Mouse (Mus musculus) forebrain, postnatal 0 days (tissue): ENCODE results near the gene Psmb3. TPM values are rescaled to one million over a fixed set of nuclear protein-coding genes. Genes with fewer than 3 reads are reported as not detected.
"Not testable (repeated sequence)": the region's sequence is repeated elsewhere in the genome, so short reads cannot be mapped to it uniquely, and the experiment has no call there.

ENCODE experiments used
- ATAC-seq: fragments of 200-750 bp; cut with Nextera tagmentation; 2 replicates; pipeline ENCODE4 v1.8.0; 2017; ENCODE audit warnings: mild to moderate bottlenecking, moderate library complexity
- DNase-seq: peaks from one replicate; pipeline ENCODE4 v3.0.0-alpha.2; 2015
- H3K27ac ChIP-seq: fragments of 300-500 bp; sonication (generic); 2 replicates; pipeline ENCODE4 v1.5.1; 2014; ENCODE audit warnings: low read depth, mild to moderate bottlenecking, antibody characterized with exemption, low read length, moderate library complexity, mixed read lengths
- H3K27me3 ChIP-seq: fragments of 300-500 bp; sonication (generic); 2 replicates; pipeline ENCODE4 v1.6.1; 2014; ENCODE audit warnings: mild to moderate bottlenecking, low read length, mixed read lengths; ENCODE audit not compliant: insufficient read depth
- H3K36me3 ChIP-seq: fragments of 300-500 bp; sonication (generic); 2 replicates; pipeline ENCODE4 v1.6.1; 2014; ENCODE audit warnings: mild to moderate bottlenecking, moderate library complexity; ENCODE audit not compliant: insufficient read depth
- H3K4me1 ChIP-seq: fragments of 300-500 bp; sonication (generic); 2 replicates; pipeline ENCODE4 v1.6.1; 2014; ENCODE audit warnings: antibody characterized with exemption; ENCODE audit not compliant: insufficient read depth
- H3K4me2 ChIP-seq: fragments of 300-500 bp; sonication (generic); 2 replicates; pipeline ENCODE4 v1.6.1; 2014; ENCODE audit warnings: low read depth, mild to moderate bottlenecking, moderate library complexity
- H3K4me3 ChIP-seq: fragments of 300-500 bp; sonication (generic); 2 replicates; pipeline ENCODE4 v1.5.1; 2014; ENCODE audit warnings: low read depth, low read length, mixed read lengths
- H3K9ac ChIP-seq: fragments of 300-500 bp; sonication (generic); 2 replicates; pipeline ENCODE4 v1.6.1; 2014; ENCODE audit warnings: mild to moderate bottlenecking
- H3K9me3 ChIP-seq: fragments of 300-500 bp; sonication (generic); 2 replicates; pipeline ENCODE4 v1.6.1; 2016; ENCODE audit warnings: low read length
- CTCF ChIP-seq: sonication (generic); IDR thresholded peaks from 2 replicates; pipeline ENCODE4 v1.5.1; 2016; ENCODE audit warnings: antibody characterized with exemption, control low read depth, low read depth
- WGBS: fragments of 180-500 bp; shearing (Covaris S2); extraction: QIAGEN DNeasy Blood & Tissue Kit; methylation state at CpG from one replicate; pipeline ENCODE4 v1.1.7; 2014; 5-methylcytosine and 5-hydroxymethylcytosine counted together
- polyA plus RNA-seq: library from polyadenylated mRNA; unstranded; fragments of >200 nt; fragmentation: Nextera tagmentation; extraction: Ambion mirVana; gene quantifications from 2 replicates; pipeline ENCODE4 v1.2.1, GENCODE M21; 2015
- total RNA-seq: library from RNA; depleted of rRNA; stranded (reverse); fragments of >200 nt; gene quantifications from 2 replicates; pipeline ENCODE4 v1.2.3, GENCODE M21; 2014; rRNA removed

Gene Psmb3
- total RNA-seq (322 and 350 TPM in 2 replicates), polyA plus RNA-seq (499 and 621 TPM in 2 replicates)

- ATAC-seq: peak; percentile 89
Observed at GRCm38 (mm10) chr11:97703039-97703826, at the start of gene Psmb3. Gene Psmb3, plus strand, starts transcription at chr11:97703399.

GRCm38 (mm10) chr11:97654210-97654609, 49.0 kb upstream of the Psmb3 start:
- no peak overlapping the region for H3K4me2 ChIP-seq
- no peaks in the 10 kb centered on the region for H3K27me3 ChIP-seq
- 94% methylated on average over 2 of the region's 2 CpGs for WGBS
- no peaks in the 10 kb centered on the region for H3K4me1 ChIP-seq
- no peak for DNase-seq
- H3K27ac ChIP-seq: no peak overlapping the region
- H3K9me3 ChIP-seq: no peaks in the 10 kb centered on the region
- no peak overlapping the region for H3K4me3 ChIP-seq
- no peak for ATAC-seq
- no peak overlapping the region for H3K9ac ChIP-seq
- no peak for TF ChIP-seq CTCF
- no peaks in the 10 kb centered on the region for H3K36me3 ChIP-seq

More at GRCm38 (mm10) chr11:97703039-97703826, at the start of gene Psmb3:
- Histone ChIP-seq H3K27me3 (no peaks in the 10 kb centered on the region), H3K9me3 (no peaks in the 10 kb centered on the region), H3K9ac (peak within 1 kb of the TSS; percentile 78), H3K36me3 (peaks cover 23% of the 10 kb centered on the region), H3K4me1 (peaks cover 17% of the 10 kb centered on the region), H3K4me2 (peak within 1 kb of the TSS; percentile 71), H3K27ac (peak within 1 kb of the TSS; percentile 92), H3K4me3 (peak within 1 kb of the TSS; percentile 83)
- peak; percentile 100 for DNase-seq
- no peak for TF ChIP-seq CTCF
- under 1% methylated on average over 35 of the region's 35 CpGs for WGBS

GRCm38 (mm10) chr11:97656269-97656971, 46.8 kb upstream of the Psmb3 start:
- H3K27ac ChIP-seq: no peak overlapping the region
- WGBS: 73% methylated on average over 14 of the region's 14 CpGs
- H3K4me2 ChIP-seq: no peak overlapping the region
- H3K27me3 ChIP-seq: 0 out of 2 replicates have a peak, but pooled peaks cover 7% of the 10 kb centered on the region
- no peaks in the 10 kb centered on the region for H3K9me3 ChIP-seq
- TF ChIP-seq CTCF: no peak
- ATAC-seq: no peak
- no peak overlapping the region for H3K4me3 ChIP-seq
- no peak for DNase-seq
- H3K36me3 ChIP-seq: no peaks in the 10 kb centered on the region
- H3K9ac ChIP-seq: no peak overlapping the region
- peaks cover 9% of the 10 kb centered on the region; the same call in 1 of the 2 replicates for H3K4me1 ChIP-seq

GRCm38 (mm10) chr11:97657184-97657945, 45.8 kb upstream of the Psmb3 start:
- Histone ChIP-seq H3K9ac (no peak overlapping the region), H3K27me3 (0 out of 2 replicates have a peak, but pooled peaks cover 7% of the 10 kb centered on the region), H3K9me3 (no peaks in the 10 kb centered on the region), H3K27ac (no peak overlapping the region), H3K4me3 (no peak overlapping the region), H3K36me3 (no peaks in the 10 kb centered on the region), H3K4me2 (no peak overlapping the region), H3K4me1 (peaks cover 9% of the 10 kb centered on the region; the same call in 1 of the 2 replicates)
- DNase-seq (no peak), ATAC-seq (no peak)
- 51% methylated on average over 5 of the region's 6 CpGs for WGBS
- no peak for TF ChIP-seq CTCF

- not testable (repeated sequence) for H3K4me1 ChIP-seq, H3K4me2 ChIP-seq, ATAC-seq, H3K27me3 ChIP-seq, H3K36me3 ChIP-seq, DNase-seq, H3K9ac ChIP-seq, H3K9me3 ChIP-seq, H3K4me3 ChIP-seq, H3K27ac ChIP-seq
- 93% methylated on average over 6 of the region's 6 CpGs for WGBS
Observed at GRCm38 (mm10) chr11:97657967-97658366, 45.2 kb upstream of the Psmb3 start.

- Histone ChIP-seq H3K27ac (no peak overlapping the region), H3K36me3 (no peaks in the 10 kb centered on the region), H3K9ac (no peak overlapping the region), H3K4me3 (no peak overlapping the region), H3K4me2 (peak overlapping the region; percentile 83), H3K27me3 (0 out of 2 replicates have a peak, but pooled peaks cover 7% of the 10 kb centered on the region), H3K9me3 (no peaks in the 10 kb centered on the region), H3K4me1 (peaks cover 9% of the 10 kb centered on the region; the same call in 1 of the 2 replicates)
- whole genome bisulfite sequencing: 77% methylated on average over 11 of the region's 11 CpGs
- TF ChIP-seq CTCF: no peak
- DNase-seq (no peak), ATAC-seq (no peak)
Observed at GRCm38 (mm10) chr11:97658751-97659266, 44.4 kb upstream of the Psmb3 start.
